Mouse (Mus musculus): ENCODE measurements around the gene Dynlt1a.
"Not testable (repeated sequence)": the region's sequence is repeated elsewhere in the genome, so short reads cannot be mapped to it uniquely, and the experiment has no call there.

GRCm38 (mm10) chr17:6271970-6272369 lies 45.3 kb downstream of the Dynlt1a start:
- TF ChIP-seq CTCF (IDR thresholded peaks at IDR 0.05); POLR2A (IDR thresholded peaks at IDR 0.05; ENCODE audit: insufficient read depth, low read depth, low read length); EP300 (IDR thresholded peaks at IDR 0.05; ENCODE audit: insufficient read depth, low read depth, low read length): not testable (repeated sequence)

All from heart, adult 2 months (tissue).